Mouse (Mus musculus): ENCODE measurements around the gene Chad. TPM values are rescaled to one million over a fixed set of nuclear protein-coding genes. Genes with fewer than 3 reads are reported as not detected.

Gene Chad
- polyA plus RNA-seq, 1 experiment from 2014 or later = 0.39 TPM

- Histone ChIP-seq H3K9me3 (no peaks in the 10 kb centered on the region), H3K4me3 (no peak overlapping the region), H3K9ac (no peak overlapping the region), H3K27ac (replicated peaks) (no peak overlapping the region), H3K4me2 (no peak overlapping the region), H3K36me3 (peaks cover 20% of the 10 kb centered on the region), H3K27me3 (replicated peaks) (no peaks in the 10 kb centered on the region), H3K4me1 (peaks cover 26% of the 10 kb centered on the region)
- 94% methylated on average over 5 of the region's 5 CpGs for WGBS
- no peak for ATAC-seq (ENCODE audit: extremely low read depth, insufficient number of reproducible peaks, low FRiP score, low TSS enrichment)
Measured at GRCm38 (mm10) chr11:94546381-94546780, 18.5 kb upstream of the Chad start.

- Histone ChIP-seq H3K36me3 (peaks cover 16% of the 10 kb centered on the region), H3K9ac (no peak overlapping the region), H3K4me3 (no peak overlapping the region), H3K27me3 (replicated peaks) (no peaks in the 10 kb centered on the region), H3K9me3 (0 out of 2 replicates have a peak, but pooled peaks cover 4% of the 10 kb centered on the region), H3K27ac (replicated peaks) (no peak overlapping the region), H3K4me2 (no peak overlapping the region), H3K4me1 (peaks cover 26% of the 10 kb centered on the region)
- WGBS = 90% methylated on average over 6 of the region's 6 CpGs
- ATAC-seq (ENCODE audit: extremely low read depth, insufficient number of reproducible peaks, low FRiP score, low TSS enrichment) = no peak
Measured at GRCm38 (mm10) chr11:94547271-94547670, 17.6 kb upstream of the Chad start.

- Histone ChIP-seq H3K4me2 (peak overlapping the region; percentile 90), H3K36me3 (peaks cover 9% of the 10 kb centered on the region), H3K9me3 (0 out of 2 replicates have a peak, but pooled peaks cover 4% of the 10 kb centered on the region), H3K4me3 (peak overlapping the region; percentile 62), H3K4me1 (peaks cover 26% of the 10 kb centered on the region), H3K27me3 (replicated peaks) (no peaks in the 10 kb centered on the region), H3K9ac (peak overlapping the region; percentile 82), H3K27ac (replicated peaks) (peak overlapping the region; percentile 85)
- WGBS = 9% methylated on average over 24 of the region's 24 CpGs
- ATAC-seq (ENCODE audit: extremely low read depth, insufficient number of reproducible peaks, low FRiP score, low TSS enrichment) = peak; percentile 16; the same call in 1 of the 2 replicates
Measured at GRCm38 (mm10) chr11:94548041-94548784, 16.6 kb upstream of the Chad start.

- peak within 1 kb of the TSS; percentile 90 for H3K4me2 ChIP-seq
- 0 out of 2 replicates have a peak, but pooled peaks cover 4% of the 10 kb centered on the region for H3K9me3 ChIP-seq
- H3K4me1 ChIP-seq = peaks cover 22% of the 10 kb centered on the region
- WGBS = 3% methylated on average over 49 of the region's 49 CpGs
- peak within 1 kb of the TSS; percentile 85 for H3K27ac ChIP-seq (replicated peaks)
- peak within 1 kb of the TSS; percentile 62 for H3K4me3 ChIP-seq
- peak; percentile 73 for ATAC-seq (ENCODE audit: extremely low read depth, insufficient number of reproducible peaks, low FRiP score, low TSS enrichment)
- H3K27me3 ChIP-seq (replicated peaks) = no peaks in the 10 kb centered on the region
- H3K9ac ChIP-seq = peak within 1 kb of the TSS; percentile 82
- H3K36me3 ChIP-seq = peaks cover 5% of the 10 kb centered on the region; the same call in 1 of the 2 replicates
Measured at GRCm38 (mm10) chr11:94548888-94549690, 15.8 kb upstream of the Chad start, which contains the start of gene Rsad1. Rsad1 (minus strand) TSS chr11:94549255.

GRCm38 (mm10) chr11:94549691-94550441 is 15.0 kb upstream of the Chad start:
- no peak for ATAC-seq (ENCODE audit: extremely low read depth, insufficient number of reproducible peaks, low FRiP score, low TSS enrichment)
- Histone ChIP-seq H3K27me3 (replicated peaks) (no peaks in the 10 kb centered on the region), H3K9ac (peak overlapping the region; percentile 82; the same call in 1 of the 2 replicates), H3K9me3 (0 out of 2 replicates have a peak, but pooled peaks cover 4% of the 10 kb centered on the region), H3K27ac (replicated peaks) (peak overlapping the region; percentile 85), H3K4me2 (peak overlapping the region; percentile 90), H3K4me1 (peaks cover 14% of the 10 kb centered on the region), H3K36me3 (peaks cover 5% of the 10 kb centered on the region; the same call in 1 of the 2 replicates), H3K4me3 (no peak overlapping the region)
- WGBS = 67% methylated on average over 10 of the region's 10 CpGs

GRCm38 (mm10) chr11:94550442-94550744 is 14.5 kb upstream of the Chad start:
- Histone ChIP-seq H3K27ac (replicated peaks) (no peak overlapping the region), H3K36me3 (peaks cover 5% of the 10 kb centered on the region; the same call in 1 of the 2 replicates), H3K9me3 (0 out of 2 replicates have a peak, but pooled peaks cover 4% of the 10 kb centered on the region), H3K4me1 (peaks cover 13% of the 10 kb centered on the region), H3K4me2 (no peak overlapping the region), H3K9ac (no peak overlapping the region), H3K27me3 (replicated peaks) (no peaks in the 10 kb centered on the region), H3K4me3 (no peak overlapping the region)
- WGBS = 88% methylated on average over 5 of the region's 5 CpGs
- ATAC-seq (ENCODE audit: extremely low read depth, insufficient number of reproducible peaks, low FRiP score, low TSS enrichment) = no peak

- no peak overlapping the region for H3K4me2 ChIP-seq
- 56% methylated on average over 3 of the region's 3 CpGs for WGBS
- 0 out of 2 replicates have a peak, but pooled peaks cover 3% of the 10 kb centered on the region for H3K27me3 ChIP-seq (replicated peaks)
- H3K36me3 ChIP-seq = peaks cover 9% of the 10 kb centered on the region; the same call in 1 of the 2 replicates
- no peak overlapping the region for H3K27ac ChIP-seq (replicated peaks)
- no peaks in the 10 kb centered on the region for H3K9me3 ChIP-seq
- no peak overlapping the region for H3K9ac ChIP-seq
- H3K4me1 ChIP-seq = no peaks in the 10 kb centered on the region
- ATAC-seq (ENCODE audit: extremely low read depth, insufficient number of reproducible peaks, low FRiP score, low TSS enrichment) = no peak
- no peak overlapping the region for H3K4me3 ChIP-seq
Measured at GRCm38 (mm10) chr11:94558226-94558625, 6.6 kb upstream of the Chad start.

- H3K9me3 ChIP-seq = no peaks in the 10 kb centered on the region
- H3K27ac ChIP-seq (replicated peaks) = no peak overlapping the region
- H3K36me3 ChIP-seq = peaks cover 9% of the 10 kb centered on the region; the same call in 1 of the 2 replicates
- no peak overlapping the region for H3K4me3 ChIP-seq
- H3K9ac ChIP-seq = no peak overlapping the region
- no peak overlapping the region for H3K4me2 ChIP-seq
- H3K4me1 ChIP-seq = peaks cover 15% of the 10 kb centered on the region
- WGBS = 90% methylated on average over 5 of the region's 5 CpGs
- peaks cover 40% of the 10 kb centered on the region for H3K27me3 ChIP-seq (replicated peaks)
- no peak for ATAC-seq (ENCODE audit: extremely low read depth, insufficient number of reproducible peaks, low FRiP score, low TSS enrichment)
Measured at GRCm38 (mm10) chr11:94563383-94563782, 1.5 kb upstream of the Chad start.

GRCm38 (mm10) chr11:94563821-94564220 is 1.0 kb upstream of the Chad start:
- WGBS = 41% methylated on average over 5 of the region's 5 CpGs
- ATAC-seq (ENCODE audit: extremely low read depth, insufficient number of reproducible peaks, low FRiP score, low TSS enrichment) = no peak
- no peaks in the 10 kb centered on the region for H3K9me3 ChIP-seq
- H3K27me3 ChIP-seq (replicated peaks) = peaks cover 42% of the 10 kb centered on the region
- H3K36me3 ChIP-seq = peaks cover 7% of the 10 kb centered on the region; the same call in 1 of the 2 replicates
- H3K4me2 ChIP-seq = peak overlapping the region; percentile 73
- H3K4me3 ChIP-seq = peak overlapping the region; percentile 44
- H3K27ac ChIP-seq (replicated peaks) = no peak overlapping the region
- H3K9ac ChIP-seq = peak overlapping the region; percentile 75
- H3K4me1 ChIP-seq = peaks cover 15% of the 10 kb centered on the region

- Histone ChIP-seq H3K4me1 (peaks cover 15% of the 10 kb centered on the region), H3K9ac (peak overlapping the region; percentile 75), H3K27ac (replicated peaks) (no peak overlapping the region), H3K9me3 (no peaks in the 10 kb centered on the region), H3K36me3 (peaks cover 9% of the 10 kb centered on the region; the same call in 1 of the 2 replicates), H3K4me2 (peak overlapping the region; percentile 73), H3K27me3 (replicated peaks) (peaks cover 42% of the 10 kb centered on the region), H3K4me3 (peak overlapping the region; percentile 44)
- 14% methylated on average over 16 of the region's 16 CpGs for WGBS
- ATAC-seq (ENCODE audit: extremely low read depth, insufficient number of reproducible peaks, low FRiP score, low TSS enrichment) = no peak
Measured at GRCm38 (mm10) chr11:94565151-94565479, 268 bp downstream of the Chad start.

GRCm38 (mm10) chr11:94566534-94566933 is 1.7 kb downstream of the Chad start:
- WGBS = 49% methylated on average over 6 of the region's 6 CpGs
- Histone ChIP-seq H3K4me2 (no peak overlapping the region), H3K4me3 (no peak overlapping the region), H3K9ac (no peak overlapping the region), H3K27me3 (replicated peaks) (peaks cover 42% of the 10 kb centered on the region), H3K36me3 (peaks cover 9% of the 10 kb centered on the region; the same call in 1 of the 2 replicates), H3K9me3 (no peaks in the 10 kb centered on the region), H3K4me1 (peaks cover 15% of the 10 kb centered on the region), H3K27ac (replicated peaks) (no peak overlapping the region)
- ATAC-seq (ENCODE audit: extremely low read depth, insufficient number of reproducible peaks, low FRiP score, low TSS enrichment) = no peak
